ENCODE assay signal across 4 mouse cellular contexts in genomic region chr16:9071956-9072355, GRCm38 (mm10).
DNase-seq lines count a peak whose midpoint lies in the region; ATAC-seq lines count a peak whose summit lies in the region.
"Not testable (repeated sequence)": the region's sequence is repeated elsewhere in the genome, so short reads cannot be mapped to it uniquely, and the experiment has no call there.

No protein-coding gene starts in this region.

- not testable (repeated sequence) for H3K9ac ChIP-seq in midbrain, embryonic 11.5 days (ENCODE audit: low read length)

- not testable (repeated sequence) for H3K4me3 ChIP-seq in midbrain, embryonic 11.5 days (ENCODE audit: low read depth, low read length)

- not testable (repeated sequence) for H3K27me3 ChIP-seq in midbrain, embryonic 11.5 days (ENCODE audit: control insufficient read depth, insufficient read depth, low read length)

- H3K4me2 ChIP-seq in midbrain, embryonic 11.5 days: not testable (repeated sequence)

- not testable (repeated sequence) for H3K4me1 ChIP-seq in midbrain, embryonic 11.5 days (ENCODE audit: control insufficient read depth, insufficient read depth, low read length)

- H3K9me3 ChIP-seq in midbrain, embryonic 11.5 days (ENCODE audit: control insufficient read depth, low read length): not testable (repeated sequence)

- not testable (repeated sequence) for H3K36me3 ChIP-seq in midbrain, embryonic 11.5 days (ENCODE audit: control insufficient read depth, insufficient read depth, low read length)

- WGBS in midbrain, embryonic 11.5 days: 84% methylated on average over 5 of the region's 5 CpGs

- DNase-seq in ES-CJ7 (ENCODE audit: low read depth, low spot score) (peak; percentile 65), R1 (ENCODE audit: low read depth, low spot score) (peak; percentile 72), ZHBTc4 (ENCODE audit: low read depth, low spot score) (peak; percentile 60)
- peak; percentile 21 for DNase-seq in midbrain, embryonic 11.5 days (ENCODE audit: low spot score, missing footprints)

- ATAC-seq in midbrain, embryonic 11.5 days (ENCODE audit: low FRiP score): not testable (repeated sequence)

- H3K27ac ChIP-seq in midbrain, embryonic 11.5 days (ENCODE audit: low read depth, low read length): not testable (repeated sequence)

Comparison
In these comparisons a context has a peak if more than half of its experiments do, and no peak if none do; other contexts are left out.
1. DNase-seq: peak in every context shown above with its lines; median percentile 72 in R1; 65 in ES-CJ7; 60 in ZHBTc4; 21 in midbrain, embryonic 11.5 days.